Mouse (Mus musculus): Measurements from ENCODE around the gene Cgrrf1.
A peak's percentile ranks its signal among the peaks of the same experiment; 100 is the strongest.

Gene Cgrrf1

GRCm38 (mm10) chr14:46898626-46899025, 66.7 kb downstream of the Cgrrf1 start:
- peak; percentile 78 for DNase-seq

GRCm38 (mm10) chr14:46902498-46903087, 70.7 kb downstream of the Cgrrf1 start:
- no peak for DNase-seq

All from layer of hippocampus, adult 9-11 months (tissue).